Mouse (Mus musculus) small intestine, adult 2 months (tissue): ENCODE results near the gene Foxn3.

Source experiments
- CTCF ChIP-seq: fragments of 200-500 bp; IDR thresholded peaks from 2 replicates; pipeline ENCODE4 v1.5.1; 2012; ENCODE audit warnings: low read depth, mild to moderate bottlenecking, control low read depth, inconsistent platforms, low read length, moderate library complexity, mixed read lengths; ENCODE audit not compliant: insufficient replicate concordance, insufficient read length; ENCODE audit errors: extremely low read depth
- POLR2A ChIP-seq: fragments of 200-500 bp; IDR thresholded peaks from 2 replicates; pipeline ENCODE4 v1.6.1; 2012; ENCODE audit warnings: low read depth, mild to moderate bottlenecking, control low read depth, inconsistent platforms, low read length, moderate library complexity

- TF ChIP-seq CTCF (no peak), POLR2A (no peak)
These were observed 256.7 kb downstream of the Foxn3 start for GRCm38 (mm10) chr12:99306536-99307204.
